Mouse (Mus musculus): ENCODE measurements around the gene Fam214a. TPM values are rescaled to one million over a fixed set of nuclear protein-coding genes. Genes with fewer than 3 reads are reported as not detected.

The Fam214a gene
- polyA plus RNA-seq (2014; fragmentation: Illumina TruSeq; extraction: RNeasy Lipid Tissue Mini Kit (QIAGEN cat#74804); ENCODE audit: low read depth, low replicate concordance), result 32.4 TPM

DNA sequence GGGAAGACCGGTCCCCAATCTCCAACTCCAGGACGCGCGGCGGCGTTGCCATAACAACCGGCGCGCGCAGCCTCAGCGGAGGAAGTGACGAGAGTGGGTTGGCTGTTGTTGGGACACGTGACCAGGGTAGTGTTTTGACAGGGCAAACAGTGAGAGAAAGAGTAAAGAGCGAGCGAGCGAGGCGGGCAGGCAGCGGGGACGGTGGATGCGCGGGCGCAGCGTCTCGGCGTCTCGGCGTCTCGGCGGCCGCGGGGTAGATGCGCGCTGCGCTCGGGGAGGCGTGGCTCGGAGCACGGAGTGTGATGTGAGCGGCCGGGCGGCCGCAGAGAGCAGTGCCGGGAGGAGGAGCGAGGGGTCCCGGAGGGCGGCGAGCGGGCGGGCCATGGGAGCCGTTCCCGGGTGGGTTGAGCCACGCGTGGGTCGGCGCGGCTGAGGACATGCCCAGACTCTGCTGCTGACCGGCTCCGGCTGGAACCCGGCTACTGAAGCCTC is at the start of gene Fam214a:
TSS of gene Fam214a (plus strand) at position 129 of the 492 bp plus-strand sequence.

DNA sequence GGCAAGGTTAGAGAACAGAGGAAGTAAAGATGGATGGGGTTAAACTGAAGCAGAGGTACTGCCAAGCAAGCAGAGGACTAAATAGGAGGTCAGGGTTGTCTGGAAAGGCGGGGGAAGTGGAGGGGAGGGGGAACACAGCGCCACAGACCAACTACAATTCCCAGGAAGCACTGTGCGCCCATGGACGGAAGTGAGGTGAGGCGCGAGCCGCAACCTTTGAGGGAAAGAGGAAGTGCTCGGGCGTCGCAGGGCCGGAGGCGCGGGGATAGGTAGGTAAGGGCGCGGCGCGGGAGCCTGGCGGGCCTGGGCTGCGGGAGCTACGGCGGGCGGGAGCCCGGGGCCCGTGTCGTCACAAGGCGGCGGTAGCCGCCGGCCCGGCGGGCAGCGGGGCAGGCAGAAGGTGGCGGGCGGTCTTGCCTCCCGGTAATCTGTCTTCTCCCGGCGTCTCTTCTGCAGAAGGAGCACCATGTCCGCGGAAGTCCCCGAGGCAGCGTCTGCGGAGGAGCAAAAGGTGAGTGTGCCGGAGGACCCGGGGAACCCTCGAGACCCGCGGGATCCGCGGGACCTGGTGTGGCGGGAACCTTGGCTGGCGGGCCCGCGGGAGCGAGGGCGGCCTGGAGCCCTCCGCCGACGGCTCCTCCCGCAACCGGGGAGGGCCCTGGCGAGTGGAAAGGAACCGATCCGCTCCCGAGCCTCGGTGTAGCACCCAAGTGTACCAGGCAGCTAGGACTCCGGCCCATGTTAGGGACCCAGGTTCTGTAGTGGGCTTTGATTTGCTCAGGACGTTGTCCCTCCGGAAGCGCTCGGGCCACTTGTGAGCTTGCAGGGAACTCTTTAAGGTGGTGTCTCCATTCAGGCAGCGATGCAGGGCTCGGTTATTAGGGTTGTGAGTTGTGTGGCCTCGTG is 85.0 kb downstream of the Fam214a start, which contains the start of gene Arpp19:
TSS of gene Arpp19 (plus strand) at position 164 of the 906 bp plus-strand sequence.

GRCm38 (mm10) chr9:75070457-75071028 is 117.9 kb downstream of the Fam214a start, which contains the start of gene Myo5a:
Gene Myo5a (plus strand): TSS chr9:75071015.

Other genes starting within 250 kb of the Fam214a start
- gene Onecut1, start 91.0 kb upstream of the Fam214a start, polyA plus RNA-seq (2014; fragmentation: Illumina TruSeq; extraction: RNeasy Lipid Tissue Mini Kit (QIAGEN cat#74804); ENCODE audit: low read depth, low replicate concordance), result 0.08 TPM
- 199 TPM for gene Arpp19, start 84.7 kb downstream of the Fam214a start, polyA plus RNA-seq (2014; fragmentation: Illumina TruSeq; extraction: RNeasy Lipid Tissue Mini Kit (QIAGEN cat#74804); ENCODE audit: low read depth, low replicate concordance)
- 25.7 TPM for gene Myo5a, start 118.1 kb downstream of the Fam214a start, polyA plus RNA-seq (2014; fragmentation: Illumina TruSeq; extraction: RNeasy Lipid Tissue Mini Kit (QIAGEN cat#74804); ENCODE audit: low read depth, low replicate concordance)